Mouse (Mus musculus): Measurements from ENCODE around the gene Klhl34.

The Klhl34 gene

GRCm38 (mm10) chrX:157818207-157818920, at the start of gene Klhl34:
TSS of gene Klhl34 (plus strand) at chrX:157818435.
- no peak for DNase-seq

GRCm38 (mm10) chrX:157801669-157802068, 16.6 kb upstream of the Klhl34 start:
- DNase-seq = no peak

DNA sequence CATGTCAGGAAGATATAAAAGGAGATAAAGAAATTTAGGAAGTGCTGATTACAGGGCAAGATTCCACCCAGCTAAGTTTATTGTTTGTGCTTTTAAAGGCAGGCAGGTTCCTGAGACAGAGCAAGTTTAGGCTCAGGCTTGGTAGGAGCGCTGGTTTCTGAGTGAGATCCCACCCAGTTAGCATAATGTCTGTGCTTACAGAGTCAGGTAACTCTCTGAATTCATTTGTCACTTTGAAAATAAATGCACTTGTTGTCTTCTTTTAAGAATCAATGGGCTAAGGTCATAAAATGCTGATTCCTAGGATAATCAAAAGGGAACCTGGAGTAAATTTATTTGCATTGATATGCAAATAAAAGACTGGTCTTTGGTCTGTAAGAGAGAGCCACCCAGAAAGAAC, 8.5 kb upstream of the Klhl34 start:
- no peak for DNase-seq

DNA sequence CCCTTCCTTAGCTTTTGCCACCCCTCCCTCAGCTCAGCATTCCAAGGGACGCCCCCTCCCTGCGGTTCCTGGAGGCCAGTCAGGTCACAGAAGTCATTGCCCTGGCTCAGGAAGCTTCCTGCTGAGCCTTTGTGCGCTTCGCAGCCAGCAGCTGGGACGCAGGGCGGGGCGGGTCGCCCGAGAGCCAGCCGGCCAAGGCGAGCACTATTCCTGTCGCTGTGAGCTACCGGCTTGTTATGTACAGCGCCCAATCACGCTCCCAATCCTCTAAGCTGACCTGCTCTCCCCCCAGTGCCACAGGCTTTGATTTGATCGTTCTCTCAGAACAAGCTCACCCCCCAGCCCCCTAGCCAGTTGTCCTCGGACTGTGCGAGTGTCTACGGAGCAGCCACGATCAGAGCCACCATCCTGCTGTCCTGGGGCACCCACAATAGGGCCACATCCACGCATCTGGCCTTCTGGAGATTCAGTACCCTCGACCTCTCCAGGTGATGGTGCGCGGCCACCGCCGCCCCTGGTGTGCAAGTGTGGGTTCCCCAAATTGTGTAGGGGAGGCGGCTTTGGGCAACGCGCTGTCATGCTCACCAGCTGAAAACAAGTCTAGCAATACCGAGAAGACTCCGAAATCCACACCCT, 546 bp upstream of the Klhl34 start:
- DNase-seq = no peak

DNA sequence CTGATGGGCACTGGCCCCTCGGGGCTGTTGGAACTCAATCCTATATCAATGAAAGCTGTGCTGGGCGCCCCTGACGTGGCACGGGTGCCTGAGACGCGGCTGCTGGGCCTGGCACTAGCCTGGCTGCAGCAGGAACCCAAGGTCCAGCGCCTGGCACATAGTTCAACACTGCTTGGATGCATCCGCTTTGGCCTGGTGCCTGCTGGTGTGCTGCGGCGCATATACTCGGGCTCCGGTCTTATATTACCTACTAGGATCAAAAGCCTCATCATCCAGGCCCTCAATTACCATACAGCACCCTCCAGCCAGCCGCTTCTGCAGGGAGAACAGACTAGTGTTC, 656 bp downstream of the Klhl34 start:
- DNase-seq = no peak

- DNase-seq = no peak
Measured at GRCm38 (mm10) chrX:157829983-157830382, 11.7 kb downstream of the Klhl34 start.
